In the genomic region with DNA sequence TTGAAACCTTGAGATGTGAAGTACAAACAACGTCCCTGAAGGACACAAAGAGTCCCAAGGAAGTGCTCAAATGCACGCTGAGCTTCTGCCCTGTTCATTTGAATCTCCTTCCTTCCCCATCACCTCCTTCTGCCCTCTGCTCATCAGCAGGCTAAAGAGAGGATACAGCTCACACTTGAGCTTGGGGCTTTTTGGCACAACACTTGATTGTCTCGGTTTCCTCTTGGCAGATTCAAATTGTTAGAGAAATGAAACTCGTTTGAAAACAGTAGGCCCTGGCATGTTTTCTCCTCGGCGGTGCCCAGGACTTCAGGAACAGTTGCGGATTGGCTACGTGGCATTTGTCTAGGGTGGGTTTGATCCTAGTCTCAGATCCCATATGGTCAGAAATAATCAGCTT, we compare ENCODE assay signal across 24 mouse cellular contexts. TPM values are rescaled to one million over a fixed set of nuclear protein-coding genes. Genes with fewer than 3 reads are reported as not detected.
DNase-seq lines count a peak whose midpoint lies in the region; ATAC-seq and TF ChIP-seq lines count a peak whose summit lies in the region.
"Had no signal": no experiment of that assay in that cellular context is flagged by ENCODE, and none has a peak within 500 bp of the region (broad histone marks: within the 10 kb centered on the region; RNA-seq: fewer than 3 reads in every experiment).

No protein-coding gene starts in this region.

- H3K36me3 ChIP-seq in hindbrain, postnatal 0 days (ENCODE audit: insufficient read depth, low read length): no peaks in the 10 kb centered on the region
- no peaks in the 10 kb centered on the region for H3K36me3 ChIP-seq in hindbrain, embryonic 14.5 days (replicated peaks; ENCODE audit: control insufficient read depth, insufficient read depth)
- H3K36me3 ChIP-seq in intestine, embryonic 15.5 days: no peaks in the 10 kb centered on the region
- no peaks in the 10 kb centered on the region for H3K36me3 ChIP-seq in thymus, adult 2 months (ENCODE audit: control insufficient read depth, insufficient read depth, low read length)
- H3K36me3 ChIP-seq: forebrain, embryonic 12.5 days; heart, embryonic 15.5 days; neural tube, embryonic 12.5 days had no signal

- TF ChIP-seq POLR2A in brain, embryonic 14.5 days (IDR thresholded peaks at IDR 0.05; ENCODE audit: borderline replicate concordance, extremely low read depth, insufficient read depth, insufficient read length, poor library complexity, severe bottlenecking): no peak
- TF ChIP-seq POLR2A in thymus, adult 2 months (IDR thresholded peaks at IDR 0.05; ENCODE audit: control insufficient read depth, extremely low read depth, insufficient read depth, low read length, poor library complexity): no peak

- H3K9ac ChIP-seq in hindbrain, postnatal 0 days (replicated peaks; ENCODE audit: low read length): no peak overlapping the region
- H3K9ac ChIP-seq in hindbrain, embryonic 14.5 days: no peak overlapping the region
- no peak overlapping the region for H3K9ac ChIP-seq in intestine, embryonic 15.5 days
- H3K9ac ChIP-seq: forebrain, embryonic 12.5 days; heart, embryonic 15.5 days; neural tube, embryonic 12.5 days had no signal

- H3K27ac ChIP-seq in hindbrain, postnatal 0 days: no peak overlapping the region
- H3K27ac ChIP-seq in hindbrain, embryonic 14.5 days: no peak overlapping the region
- no peak overlapping the region for H3K27ac ChIP-seq in intestine, embryonic 15.5 days
- no peak overlapping the region for H3K27ac ChIP-seq in thymus, adult 2 months (ENCODE audit: control insufficient read depth, insufficient read depth, low read length)
- H3K27ac ChIP-seq: forebrain, embryonic 12.5 days; gastrocnemius, adult 2 months; heart, adult 2 months; heart, embryonic 15.5 days; neural tube, embryonic 12.5 days had no signal

- TF ChIP-seq CTCF in hindbrain, postnatal 0 days (IDR thresholded peaks at IDR 0.05; ENCODE audit: low read depth): no peak
- no peak for TF ChIP-seq CTCF in brain, embryonic 14.5 days (IDR thresholded peaks at IDR 0.05; ENCODE audit: borderline replicate concordance, extremely low read depth, insufficient read depth, insufficient read length)
- TF ChIP-seq CTCF in thymus, adult 2 months (IDR thresholded peaks at IDR 0.05; ENCODE audit: borderline replicate concordance, control insufficient read depth, extremely low read depth, insufficient read depth, low read length, poor library complexity): no peak

- intact Hi-C loops in heart, postnatal 10 days (cut with DNase I): no loop called here

- no peaks in the 10 kb centered on the region for H3K27me3 ChIP-seq in hindbrain, postnatal 0 days (ENCODE audit: insufficient read depth, low read length)
- no peaks in the 10 kb centered on the region for H3K27me3 ChIP-seq in hindbrain, embryonic 14.5 days (ENCODE audit: control insufficient read depth, insufficient read depth, low read length)
- H3K27me3 ChIP-seq in intestine, embryonic 15.5 days (replicated peaks): no peaks in the 10 kb centered on the region
- H3K27me3 ChIP-seq in thymus, adult 2 months (ENCODE audit: control insufficient read depth, insufficient read depth, low read length): no peaks in the 10 kb centered on the region
- H3K27me3 ChIP-seq: forebrain, embryonic 12.5 days; heart, embryonic 15.5 days; megakaryocyte, embryonic 14.5 days; neural tube, embryonic 12.5 days had no signal

- no peaks in the 10 kb centered on the region for H3K4me1 ChIP-seq in hindbrain, postnatal 0 days (ENCODE audit: insufficient read depth, low read length)
- H3K4me1 ChIP-seq in hindbrain, embryonic 14.5 days (replicated peaks; ENCODE audit: control insufficient read depth, insufficient read depth, low read length): no peaks in the 10 kb centered on the region
- H3K4me1 ChIP-seq in intestine, embryonic 15.5 days (replicated peaks): no peaks in the 10 kb centered on the region
- no peaks in the 10 kb centered on the region for H3K4me1 ChIP-seq in thymus, adult 2 months (replicated peaks; ENCODE audit: control insufficient read depth, insufficient read depth, low read length)
- H3K4me1 ChIP-seq: megakaryocyte, embryonic 14.5 days; neural tube, embryonic 12.5 days had no signal

- H3K4me3 ChIP-seq in hindbrain, postnatal 0 days (ENCODE audit: low read length): no peak overlapping the region
- no peak overlapping the region for H3K4me3 ChIP-seq in hindbrain, embryonic 14.5 days (replicated peaks; ENCODE audit: low read length)
- no peak overlapping the region for H3K4me3 ChIP-seq in intestine, embryonic 15.5 days (replicated peaks)
- no peak overlapping the region for H3K4me3 ChIP-seq in thymus, adult 2 months (ENCODE audit: control insufficient read depth, insufficient read depth, low read length)
- H3K4me3 ChIP-seq: forebrain, embryonic 12.5 days; gastrocnemius, adult 2 months; heart, adult 2 months; heart, embryonic 15.5 days; megakaryocyte, embryonic 14.5 days; neural tube, embryonic 12.5 days had no signal

- no peaks in the 10 kb centered on the region for H3K9me3 ChIP-seq in hindbrain, postnatal 0 days (ENCODE audit: low read length)
- no peaks in the 10 kb centered on the region for H3K9me3 ChIP-seq in hindbrain, embryonic 14.5 days (ENCODE audit: control insufficient read depth, low read length)
- H3K9me3 ChIP-seq in intestine, embryonic 15.5 days: no peaks in the 10 kb centered on the region
- H3K9me3 ChIP-seq: forebrain, embryonic 12.5 days; heart, embryonic 15.5 days; megakaryocyte, embryonic 14.5 days; neural tube, embryonic 12.5 days had no signal

- WGBS in hindbrain, postnatal 0 days: 43% methylated on average over 8 of the region's 8 CpGs
- 73% methylated on average over 8 of the region's 8 CpGs for WGBS in hindbrain, embryonic 14.5 days
- WGBS in intestine, embryonic 15.5 days: 79% methylated on average over 8 of the region's 8 CpGs
- WGBS in thymus, adult 2 months: 34% methylated on average over 8 of the region's 8 CpGs

- DNase-seq in hindbrain, postnatal 0 days (ENCODE audit: low spot score): peak; percentile 66
- no peak for DNase-seq in hindbrain, embryonic 14.5 days (ENCODE audit: low spot score)
- DNase-seq in brain, embryonic 14.5 days (ENCODE audit: low read depth): peak; percentile 66
- peak; percentile 38 for DNase-seq in cerebellum, adult 9-11 months
- DNase-seq in heart, postnatal 10 days: no peak
- DNase-seq in thymus, adult 2 months: no peak
- DNase-seq: adrenal gland, postnatal 36 days; gastrocnemius, adult 2 months; heart, adult 2 months; kidney, adult 18-20 months; kidney, postnatal 14 days; liver; lung, adult 2 months; right cerebral cortex, postnatal 25 days; thymus, postnatal 25 days had no signal

- H3K4me2 ChIP-seq in hindbrain, postnatal 0 days (ENCODE audit: low read depth, low read length): no peak overlapping the region
- H3K4me2 ChIP-seq in hindbrain, embryonic 14.5 days (replicated peaks): no peak overlapping the region
- no peak overlapping the region for H3K4me2 ChIP-seq in intestine, embryonic 15.5 days (replicated peaks)
- H3K4me2 ChIP-seq: forebrain, embryonic 12.5 days; heart, embryonic 15.5 days; neural tube, embryonic 12.5 days had no signal

- no peak for ATAC-seq in hindbrain, postnatal 0 days
- ATAC-seq in hindbrain, embryonic 14.5 days (ENCODE audit: low FRiP score): no peak
- ATAC-seq in megakaryocyte, adult 5-6 weeks (ENCODE audit: poor library complexity, severe bottlenecking): peak; percentile 53
- ATAC-seq in intestine, embryonic 15.5 days: no peak
- ATAC-seq: midbrain, embryonic 16.5 days; Patski had no signal

RNA-seq across cellular contexts. Expression of a gene that starts 27.4 kb away (rescaled TPM):
- not detected in 2 replicates for total RNA-seq in hindbrain, postnatal 0 days (2014; rRNA removed)
- polyA plus RNA-seq in hindbrain, postnatal 0 days (2015; fragmentation: Nextera tagmentation; extraction: Ambion mirVana): 0.05 TPM in 1 of 2 replicates, not detected in the other
- polyA plus RNA-seq in hindbrain, embryonic 14.5 days (2014; fragmentation: Nextera tagmentation; extraction: Ambion mirVana): not detected in 2 replicates
- polyA plus RNA-seq in brain, embryonic 14.5 days (2012; rRNA removed): not detected in 2 replicates
- not detected in 2 replicates for total RNA-seq in megakaryocyte, adult 5-6 weeks (2015)
- total RNA-seq in megakaryocyte, adult 5-6 weeks (2017): not detected in 2 replicates
- polyA plus RNA-seq in intestine, embryonic 15.5 days (2015; fragmentation: Nextera tagmentation; extraction: Ambion mirVana): 0.08 and 0.14 TPM in 2 replicates
- not detected for total RNA-seq in heart, postnatal 10 days (2021)
- polyA plus RNA-seq in thymus, adult 2 months (2012; rRNA removed): not detected in 2 replicates
- total RNA-seq: adrenal gland, postnatal 36 days; gastrocnemius, adult 2 months; heart, adult 2 months had no signal
- polyA plus RNA-seq: heart, adult 2 months; heart, embryonic 15.5 days; hindbrain, embryonic 11.5 days; lung, adult 2 months; neural tube, embryonic 12.5 days; Patski had no signal

Comparison
In these comparisons a context has a peak if more than half of its experiments do, and no peak if none do; other contexts are left out.
1. DNase-seq: peak in hindbrain, postnatal 0 days (single experiment), brain, embryonic 14.5 days (single experiment) and cerebellum, adult 9-11 months (single experiment); none in hindbrain, embryonic 14.5 days (single experiment), heart, postnatal 10 days (0 of 2) and thymus, adult 2 months (single experiment).